Mouse (Mus musculus): Measurements from ENCODE around the gene Wfdc16.
"Not testable (repeated sequence)": the region's sequence is repeated elsewhere in the genome, so short reads cannot be mapped to it uniquely, and the experiment has no call there.

The Wfdc16 gene

GRCm38 (mm10) chr2:164600179-164600578 lies 38.4 kb downstream of the Wfdc16 start:
- DNase-seq (ENCODE audit: low spot score): no peak

- DNase-seq (ENCODE audit: low spot score): no peak
Observed at GRCm38 (mm10) chr2:164593494-164593893, 45.1 kb downstream of the Wfdc16 start, which contains the start of gene Eppin. Eppin (minus strand) TSS chr2:164593594.

GRCm38 (mm10) chr2:164592014-164592413 lies 46.6 kb downstream of the Wfdc16 start:
- no peak for DNase-seq (ENCODE audit: low spot score)

GRCm38 (mm10) chr2:164585025-164585725 lies 53.4 kb downstream of the Wfdc16 start, which contains the start of gene Wfdc6a:
Wfdc6a (minus strand) TSS chr2:164585447.
- DNase-seq (ENCODE audit: low spot score): not testable (repeated sequence)
